Mouse (Mus musculus) retina, postnatal 1 day (tissue): ENCODE data around the gene Urm1.

ENCODE experiments used
- DNase-seq: peaks from one replicate; pipeline ENCODE4 v3.0.0-alpha.2; 2012

Gene Urm1

DNA sequence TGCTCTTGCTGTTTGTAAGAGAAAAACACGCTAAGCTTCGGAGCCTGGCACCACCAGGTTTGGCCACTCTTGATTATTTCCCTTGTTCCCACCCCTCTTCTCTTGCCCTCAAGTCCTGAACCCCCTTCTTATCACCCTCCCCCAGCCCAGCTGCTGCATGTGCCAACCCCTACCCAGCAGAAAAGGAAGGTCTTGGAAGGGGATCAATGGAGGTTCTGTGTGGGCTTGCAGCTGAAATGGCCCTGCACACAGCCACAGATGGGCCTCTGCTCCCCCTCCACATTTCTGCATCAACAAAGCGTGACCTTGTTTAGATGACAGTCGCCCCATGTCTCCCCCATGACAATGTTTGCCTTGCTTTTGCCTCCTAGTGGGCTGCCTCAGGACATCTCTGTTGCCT is 11.2 kb downstream of the Urm1 start:
- no peak for DNase-seq

DNA sequence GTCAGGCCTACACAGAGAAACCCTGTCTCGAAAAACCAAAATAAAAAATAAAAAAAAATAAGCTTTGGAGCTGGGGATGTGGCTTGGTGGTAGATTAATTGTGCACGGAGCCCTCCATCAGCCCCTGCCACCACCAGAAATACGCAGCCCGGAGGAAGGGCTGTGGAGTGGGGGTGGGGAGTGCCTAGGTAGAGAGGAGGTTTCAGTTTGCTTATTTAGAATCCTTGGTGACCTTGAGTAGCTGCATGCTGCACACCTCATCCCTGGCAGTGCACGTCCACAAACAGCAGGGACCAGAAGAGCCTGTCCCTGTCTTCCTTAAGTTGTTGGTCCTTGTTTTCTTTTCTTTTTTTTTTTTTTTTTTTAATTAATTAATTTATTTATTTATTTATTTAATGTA is 13.9 kb downstream of the Urm1 start:
- no peak for DNase-seq

DNA sequence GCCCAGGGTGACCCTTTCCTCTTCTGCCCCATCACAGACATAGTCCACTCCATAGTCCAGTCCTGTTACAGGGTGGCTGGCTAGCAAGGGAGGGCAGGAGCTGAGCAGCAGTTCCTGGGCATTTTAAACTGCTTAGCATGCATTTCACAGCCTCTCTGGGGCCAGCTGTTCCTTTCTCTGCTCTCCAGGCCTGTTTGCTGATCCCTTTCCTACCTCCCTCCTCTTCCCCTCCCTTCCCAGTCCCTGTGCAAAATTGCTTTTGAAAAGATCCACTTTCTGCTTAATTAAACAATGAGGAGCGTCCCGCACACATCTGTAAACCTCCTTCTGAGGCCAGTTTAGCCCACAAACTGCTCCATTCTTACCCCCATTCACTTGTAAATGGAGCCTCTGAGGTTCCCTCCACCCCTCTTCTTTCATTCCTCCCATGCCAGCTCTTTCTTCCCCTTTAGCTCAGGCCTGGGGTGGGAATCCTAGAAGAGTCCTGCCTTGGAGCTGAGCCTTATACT is 15.6 kb downstream of the Urm1 start:
- DNase-seq: no peak

DNA sequence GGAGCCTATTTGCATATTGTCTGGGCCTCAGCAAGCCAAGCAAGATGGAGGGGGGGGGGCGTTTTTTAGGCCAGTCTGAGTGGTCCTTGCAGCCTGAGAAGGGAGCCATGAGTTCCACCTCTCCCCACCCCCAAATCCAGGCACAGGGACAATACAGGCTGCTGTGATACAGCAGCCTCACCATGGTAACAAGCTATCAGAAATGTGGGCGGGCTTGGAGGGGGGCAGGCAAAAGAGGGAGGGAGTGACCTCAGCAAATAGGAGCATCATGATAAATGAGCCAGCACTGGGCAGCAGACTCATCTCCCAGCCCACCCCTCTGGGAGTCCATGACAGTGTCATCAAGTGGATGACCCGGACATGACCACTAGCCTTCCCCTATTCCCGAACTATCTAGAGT is 19.6 kb downstream of the Urm1 start:
- DNase-seq: peak; percentile 56

DNA sequence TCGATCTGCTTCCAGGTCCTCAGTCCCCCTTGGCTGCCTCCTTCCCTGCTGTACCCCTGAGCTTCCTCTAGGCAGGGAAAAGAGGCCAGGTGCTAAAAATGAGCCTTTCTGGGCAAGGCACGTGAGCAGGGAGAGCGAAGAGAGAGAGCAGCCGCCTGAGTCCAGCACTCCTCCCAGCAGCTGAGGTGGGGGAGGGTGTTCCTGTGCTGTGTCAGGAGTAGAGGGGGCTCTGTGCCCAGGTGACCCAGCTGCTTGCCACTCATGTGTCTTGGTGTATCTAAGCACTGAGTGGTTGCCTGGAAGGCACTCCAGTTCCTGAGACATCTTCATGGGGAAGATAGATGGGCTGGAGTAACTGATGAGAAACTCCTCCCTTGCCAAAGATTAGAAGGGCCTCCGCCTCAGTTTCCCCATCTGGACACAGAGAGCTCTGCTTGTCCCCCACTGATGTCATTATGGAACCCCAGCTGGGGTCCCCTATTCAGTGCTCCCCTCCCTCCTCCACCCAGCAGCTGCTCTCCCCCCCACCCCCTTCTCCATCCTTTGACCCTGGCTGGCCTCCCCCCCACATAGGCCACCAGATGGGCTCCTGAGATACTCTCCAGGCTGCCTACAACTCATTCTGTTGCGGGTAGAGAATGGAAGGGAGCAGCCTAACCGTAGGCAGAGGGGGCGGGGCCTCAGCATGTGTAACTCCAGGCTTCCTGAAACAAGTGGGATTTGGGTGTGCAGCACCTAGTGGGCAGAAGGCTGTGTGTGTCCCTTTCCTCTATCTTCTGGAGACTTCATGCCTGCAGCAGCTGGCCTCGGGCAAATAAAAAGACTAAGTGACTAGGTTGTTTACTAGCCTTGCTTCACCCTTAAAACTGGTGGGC is 23.6 kb downstream of the Urm1 start:
- no peak for DNase-seq

DNA sequence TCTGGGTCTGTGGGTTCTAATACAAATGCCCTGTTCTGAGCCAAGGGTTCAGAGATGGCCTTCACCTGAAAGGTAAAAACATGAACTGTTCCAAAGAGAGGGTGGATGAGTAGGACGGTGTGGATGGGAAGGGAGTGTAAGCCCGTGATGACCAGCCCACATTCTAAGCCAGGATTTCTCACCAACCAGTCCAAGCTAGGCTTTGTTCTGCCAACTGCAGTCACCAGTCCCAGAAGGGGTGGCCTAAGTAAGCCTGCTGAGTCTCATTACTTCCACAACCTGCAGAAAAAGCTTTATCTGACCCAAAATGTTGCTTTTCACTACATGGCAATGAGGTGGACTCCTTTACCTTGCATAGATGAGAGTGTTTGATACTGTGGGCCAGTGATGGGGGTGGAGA is 24.2 kb downstream of the Urm1 start:
- no peak for DNase-seq

DNA sequence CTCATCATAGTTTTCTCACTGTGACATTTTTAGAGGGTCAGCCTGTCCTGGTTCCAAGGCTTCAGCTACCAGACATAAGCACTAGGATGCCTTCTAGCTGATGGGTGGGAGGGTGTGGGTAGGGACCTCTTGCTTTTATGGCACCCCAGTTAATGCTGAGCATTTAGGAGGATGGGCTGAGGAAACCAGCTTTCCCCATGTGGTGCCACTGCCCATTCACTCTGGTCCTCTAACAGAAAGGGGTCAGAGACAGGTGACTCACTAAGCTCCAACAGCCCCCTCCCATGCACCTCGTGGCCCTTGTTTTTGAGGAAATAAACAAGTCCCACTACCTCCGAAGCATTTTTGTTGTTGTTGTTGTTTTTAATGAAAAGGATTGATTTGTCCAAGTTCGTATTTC is 24.8 kb downstream of the Urm1 start:
- DNase-seq: no peak

DNA sequence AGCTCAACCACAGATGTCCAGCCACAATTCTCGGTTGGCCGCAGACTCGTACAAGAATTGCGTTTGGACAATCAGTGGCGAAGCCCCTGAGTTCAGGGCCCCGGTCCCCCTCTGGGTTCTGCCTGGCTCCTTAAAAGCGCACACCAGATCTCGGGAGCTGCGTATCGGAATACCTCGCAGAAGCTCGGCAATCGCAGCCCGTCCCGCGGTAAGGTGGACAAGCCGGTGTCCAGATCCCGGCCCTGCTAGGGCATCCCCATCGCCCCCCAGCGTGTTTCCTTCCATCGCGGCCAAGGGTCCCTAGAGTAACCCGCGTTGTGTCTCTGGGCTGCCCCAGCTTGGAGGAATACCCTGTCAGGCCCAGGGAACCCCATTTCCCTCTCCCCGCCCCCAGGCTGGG is 25.8 kb downstream of the Urm1 start:
- peak; percentile 31 for DNase-seq

DNA sequence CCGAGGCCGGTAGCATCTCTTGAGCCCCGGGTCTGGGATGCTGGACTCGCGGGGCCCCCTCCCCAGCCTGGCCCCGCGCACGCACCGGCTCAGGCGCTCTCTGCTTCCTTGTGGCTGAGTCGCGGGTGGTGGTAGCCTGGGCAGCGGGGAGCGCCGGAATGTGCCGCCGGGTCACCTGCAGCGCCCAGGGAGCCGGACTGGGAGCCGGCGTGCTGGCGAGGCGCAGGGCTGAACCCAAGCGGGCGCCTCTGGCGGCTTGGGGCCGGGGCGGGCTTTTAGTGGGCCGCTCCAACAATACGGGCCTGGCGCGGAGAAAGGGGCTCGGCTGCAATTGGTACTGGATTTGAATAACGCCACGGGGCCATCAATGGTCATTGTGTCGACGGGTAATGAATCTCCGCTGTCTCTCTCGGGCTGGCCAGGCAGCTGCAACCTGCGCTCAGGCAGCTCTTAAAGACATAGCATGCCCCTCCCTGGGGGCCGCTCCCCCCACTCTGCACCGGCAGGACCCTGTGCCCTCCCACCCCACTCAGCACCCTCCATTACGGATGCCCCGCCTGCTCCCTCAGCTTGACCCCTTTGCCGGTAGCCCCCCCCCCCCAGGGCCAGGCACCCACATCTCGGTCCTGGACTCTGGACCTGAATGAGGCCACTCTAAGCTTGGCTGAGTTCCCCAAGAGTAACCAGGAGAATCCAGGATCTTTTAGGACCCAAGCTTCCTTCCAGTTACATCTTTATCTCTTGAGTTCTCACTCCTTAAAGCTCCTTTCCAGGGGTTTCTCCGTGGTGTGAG is 26.4 kb downstream of the Urm1 start:
- peak; percentile 69 for DNase-seq

DNA sequence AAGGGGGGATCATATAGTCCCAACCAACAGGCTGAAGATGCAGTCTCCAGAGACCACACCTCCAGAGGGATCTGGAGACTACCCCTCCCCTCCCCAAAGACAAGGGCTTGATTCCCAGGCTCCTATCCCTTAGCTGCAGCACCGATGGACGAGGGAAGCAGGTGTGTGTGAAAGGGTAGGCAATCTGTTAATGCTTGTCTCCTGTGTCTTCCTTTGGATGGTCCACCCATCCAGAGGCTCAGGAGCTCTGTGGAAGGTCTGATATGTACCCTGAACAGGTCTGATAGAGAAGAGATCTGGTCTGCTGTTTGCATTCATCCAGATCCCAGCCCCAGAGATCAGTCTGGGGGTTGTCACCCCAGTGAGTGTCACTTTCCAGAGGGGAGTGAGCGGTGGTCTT is 27.0 kb downstream of the Urm1 start:
- DNase-seq: no peak

DNA sequence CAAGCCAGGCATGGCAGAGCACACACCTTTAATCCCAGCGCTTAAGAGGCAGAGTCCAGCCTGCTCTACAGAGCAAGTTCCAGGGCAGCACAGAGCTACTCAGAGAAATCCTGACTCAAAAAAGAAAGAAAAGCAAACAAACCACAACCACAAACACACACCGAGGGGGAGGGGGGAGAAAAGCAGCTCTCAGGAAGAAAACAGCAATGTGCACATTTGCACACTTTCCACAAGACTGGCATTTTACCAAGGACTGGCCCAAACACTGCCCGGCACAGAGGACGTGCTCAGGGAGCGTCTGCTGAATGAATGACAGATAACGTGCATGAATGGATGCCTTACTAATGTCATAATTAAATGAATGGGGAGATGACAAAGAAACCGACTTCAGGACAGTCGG is 29.2 kb downstream of the Urm1 start:
- peak; percentile 19 for DNase-seq

DNA sequence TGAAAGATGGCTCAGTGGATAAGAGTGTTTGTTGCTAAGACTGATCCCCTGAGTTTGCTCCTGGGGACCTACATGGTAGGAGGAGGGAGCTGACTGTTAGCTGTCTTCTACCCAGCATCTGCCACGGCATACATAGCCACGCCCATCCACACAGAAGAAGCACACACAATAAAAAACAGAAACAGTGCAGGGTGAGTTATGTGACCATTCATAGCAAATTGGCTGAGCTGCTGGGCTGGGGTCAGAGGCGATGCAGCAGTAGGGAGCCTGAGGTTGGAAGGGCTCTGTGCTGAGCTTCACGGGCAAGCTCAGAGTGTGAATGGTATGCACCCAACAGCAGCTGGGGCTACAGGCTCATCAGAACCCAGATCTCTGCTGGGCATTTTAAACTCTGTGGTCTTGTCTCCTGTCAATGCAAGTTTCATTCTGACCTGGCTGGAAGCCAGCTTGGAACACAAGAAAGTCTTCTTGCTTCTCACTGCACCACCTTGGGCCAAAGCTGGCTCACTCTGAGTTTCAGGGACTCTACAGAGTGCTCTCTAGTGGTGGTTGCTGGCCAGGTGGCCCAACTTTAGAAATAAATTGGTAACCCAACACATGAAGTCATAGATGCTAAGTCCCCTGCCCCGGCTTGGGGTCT is 30.1 kb downstream of the Urm1 start:
- no peak for DNase-seq

DNA sequence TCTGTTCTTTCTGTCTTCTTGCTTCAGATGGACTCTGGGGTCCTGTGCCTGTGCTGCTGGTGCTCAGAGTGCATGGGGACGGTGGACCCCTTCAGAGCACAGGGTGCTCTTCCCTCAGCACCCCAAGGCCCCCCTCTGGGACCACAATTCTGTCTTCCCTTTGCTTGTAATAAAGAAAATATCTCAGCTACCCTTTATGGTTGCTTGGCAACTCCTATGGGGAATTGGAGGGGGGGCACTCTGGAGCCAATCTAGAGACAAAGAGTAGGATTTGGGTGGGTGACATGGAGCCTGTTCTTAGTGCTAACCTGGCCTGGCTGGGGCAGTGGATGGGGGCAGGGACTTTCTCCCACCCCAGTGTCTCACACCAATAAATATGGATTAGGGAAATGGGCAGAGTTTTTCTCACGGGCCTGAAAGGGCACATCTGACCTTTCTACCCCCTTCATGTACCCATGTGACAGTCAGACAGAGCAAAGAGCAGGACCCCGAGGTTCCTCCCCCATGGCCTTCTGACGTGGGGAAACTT is 33.1 kb downstream of the Urm1 start:
- DNase-seq: no peak

DNA sequence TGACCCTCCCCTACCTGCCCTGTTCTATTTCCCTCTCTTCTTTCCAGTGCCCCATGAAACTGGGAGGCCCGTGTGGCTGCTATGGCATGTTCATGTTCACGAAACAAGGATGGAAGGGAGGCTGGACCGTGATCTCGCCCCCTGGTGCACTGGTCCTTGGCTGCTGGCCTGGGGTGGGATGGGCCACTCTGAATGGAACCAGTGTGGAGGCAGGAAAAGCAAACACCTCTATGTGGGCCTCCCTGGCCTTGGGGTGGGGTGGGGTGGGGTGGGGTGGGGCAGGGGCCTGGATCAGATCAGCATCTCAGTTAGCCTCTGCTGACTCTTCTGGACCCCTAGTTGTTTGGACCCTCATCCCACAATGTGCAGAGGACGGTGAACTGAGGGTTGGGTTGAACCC is 33.9 kb downstream of the Urm1 start:
- DNase-seq: no peak

DNA sequence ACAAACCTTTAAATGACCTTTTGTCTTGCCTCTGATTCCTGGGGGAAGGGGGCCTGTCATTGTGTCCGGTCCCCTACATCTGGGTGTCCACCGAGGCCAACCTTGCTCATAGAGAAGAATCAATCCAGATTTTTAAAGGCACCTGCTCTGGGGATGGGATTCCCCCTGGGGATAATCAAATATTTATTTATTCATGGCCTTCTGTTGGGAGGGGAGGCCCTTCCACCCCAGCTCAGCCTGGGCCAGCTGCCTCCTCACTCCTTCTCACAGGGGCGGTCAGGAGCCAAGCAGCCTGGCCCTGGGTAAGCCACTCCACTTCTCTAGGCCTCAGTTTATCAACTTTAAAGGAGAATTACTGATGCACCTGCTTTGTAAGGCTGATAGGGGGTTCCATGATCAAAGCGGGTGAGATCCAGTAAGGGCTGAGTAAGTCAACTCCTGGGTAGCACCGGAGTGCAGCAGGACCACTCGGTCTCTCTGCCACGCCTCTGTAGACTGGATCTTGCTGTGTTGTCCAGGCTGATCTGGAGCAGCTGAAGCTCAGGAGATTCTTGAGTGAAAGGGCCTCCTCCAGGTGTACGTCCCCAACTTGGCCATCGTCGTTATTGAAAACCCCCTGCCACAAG is 35.8 kb downstream of the Urm1 start:
- DNase-seq: no peak

DNA sequence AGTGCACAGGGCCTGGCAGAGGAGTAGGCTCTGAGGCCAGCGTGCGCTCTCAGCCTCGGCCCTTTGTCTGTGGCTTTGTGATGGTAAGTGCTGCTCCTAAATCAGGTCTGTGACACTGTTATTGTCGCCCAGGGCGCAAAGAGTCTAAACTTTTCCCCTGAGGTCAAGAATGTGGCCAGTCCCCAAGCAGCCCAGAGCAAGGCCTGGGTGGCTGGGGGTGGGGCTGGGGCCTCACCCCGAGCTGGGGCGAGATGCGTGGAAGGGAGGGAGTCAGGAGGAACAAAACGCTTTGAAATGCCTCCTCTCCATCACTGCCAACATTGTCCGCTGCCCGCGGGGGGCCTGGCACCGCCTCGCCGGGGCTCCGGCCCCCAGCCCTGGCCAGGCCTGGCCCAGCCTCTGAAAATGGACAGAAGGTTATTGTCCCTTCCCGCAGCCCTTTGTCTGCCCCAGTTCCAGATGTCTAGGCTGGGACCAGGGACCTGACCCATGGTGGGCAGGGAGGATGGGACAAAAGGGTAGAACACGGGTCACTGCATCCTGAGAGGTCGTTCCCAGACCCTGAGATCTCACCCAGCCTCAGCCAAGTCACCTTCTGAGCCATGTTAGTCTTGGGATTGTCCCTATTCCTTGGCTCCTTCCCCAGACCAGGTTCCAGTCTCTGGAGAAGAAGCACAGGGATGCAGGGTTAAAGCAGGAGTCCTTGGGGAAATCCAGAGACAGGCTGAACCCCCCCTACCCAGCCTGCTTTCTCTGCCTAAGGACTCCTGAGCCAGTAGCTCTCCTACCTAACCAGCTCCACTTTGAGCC is 36.8 kb downstream of the Urm1 start:
- DNase-seq: peak; percentile 87

DNA sequence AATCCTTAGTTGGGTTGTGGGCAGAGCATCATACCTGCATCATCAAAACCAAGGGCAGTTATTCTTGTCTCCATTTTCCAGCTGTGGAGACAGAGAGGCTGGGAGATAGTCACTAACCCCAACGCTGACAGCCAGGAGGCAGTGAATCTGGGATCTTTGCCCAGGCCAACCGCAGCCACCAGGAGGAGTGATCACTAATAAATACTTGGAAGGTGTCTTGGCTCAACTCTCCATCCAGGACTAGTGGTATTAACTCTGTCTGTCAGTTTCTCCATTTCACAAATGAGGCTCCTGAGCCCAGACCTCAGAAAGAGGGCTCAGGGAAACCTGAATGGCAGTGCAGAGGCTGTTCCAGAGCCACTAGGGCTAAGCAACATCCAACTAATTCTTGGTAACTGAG is 37.5 kb downstream of the Urm1 start:
- DNase-seq: no peak

DNA sequence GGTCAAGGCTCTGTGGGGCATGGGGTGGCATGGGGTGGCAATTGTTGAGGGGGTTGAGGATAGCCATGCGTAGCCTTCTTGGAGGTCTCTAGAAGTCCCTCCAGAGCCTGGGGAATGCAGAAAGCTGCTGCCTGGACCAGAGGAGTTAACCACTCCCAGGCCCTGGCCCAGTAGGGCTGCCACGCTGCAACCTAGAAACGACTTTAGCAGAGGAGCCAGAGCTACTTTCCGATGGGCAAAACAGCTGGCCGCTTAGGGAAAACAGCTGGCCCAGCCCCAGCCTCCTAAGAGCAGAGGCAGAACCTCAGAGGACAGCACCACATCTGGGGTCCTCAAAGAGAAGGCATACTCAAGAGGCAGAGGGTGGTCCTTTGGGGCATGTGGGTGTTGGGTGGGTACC is 38.1 kb downstream of the Urm1 start:
- no peak for DNase-seq

DNA sequence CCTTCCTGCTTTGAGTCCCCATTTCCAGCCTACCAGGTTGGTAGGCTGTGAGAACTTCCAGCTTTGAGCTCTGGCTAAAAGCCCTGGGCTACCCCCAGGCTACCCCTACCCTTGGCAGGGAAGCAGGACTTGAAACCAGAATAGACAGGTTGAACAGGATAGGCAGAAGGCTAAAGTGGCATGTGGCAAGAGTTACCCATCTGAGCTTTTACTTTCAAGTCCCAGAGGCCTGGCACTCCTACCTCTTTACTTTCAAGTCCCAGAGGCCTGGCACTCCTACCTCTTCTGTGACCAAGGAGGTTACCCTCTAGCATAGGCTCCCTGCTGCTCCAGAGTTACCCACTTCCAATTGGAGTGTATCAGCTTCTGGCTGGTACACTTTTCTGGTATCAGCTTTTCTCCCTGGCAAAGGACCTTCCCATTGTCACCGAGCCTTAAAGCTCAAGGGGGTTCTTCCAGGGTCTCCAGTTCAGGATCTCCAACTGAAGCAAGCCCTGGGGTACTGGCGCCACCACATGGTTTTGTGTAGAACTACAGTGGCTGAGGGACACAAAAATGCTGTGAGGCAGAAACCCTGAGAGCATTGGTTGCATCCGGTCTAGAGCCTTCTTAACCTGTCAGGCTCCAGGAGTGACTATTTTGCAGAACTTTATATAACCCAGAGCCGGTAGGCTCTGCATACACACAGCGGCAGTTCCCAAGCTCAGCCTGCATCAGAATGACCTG is 39.0 kb downstream of the Urm1 start:
- peak; percentile 82 for DNase-seq

DNA sequence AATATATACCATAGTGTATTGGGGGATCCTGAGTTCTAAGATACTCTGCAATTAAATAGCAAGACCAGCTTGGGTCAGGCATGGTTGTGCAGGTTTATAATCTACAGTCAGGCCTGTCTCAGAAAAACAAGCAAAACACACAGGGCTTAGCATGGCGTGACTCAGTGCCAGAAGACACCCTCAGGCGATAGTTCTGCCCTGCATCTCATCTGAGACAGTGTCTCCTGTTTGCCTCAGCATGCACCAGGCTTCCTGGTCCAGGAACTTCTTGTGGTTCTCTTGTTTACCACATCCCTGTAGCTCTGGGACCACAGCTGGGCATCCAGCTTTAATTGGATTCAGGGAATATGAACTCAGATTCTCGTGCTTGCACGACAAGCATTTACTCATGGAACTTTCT is 45.2 kb downstream of the Urm1 start:
- DNase-seq: no peak

DNA sequence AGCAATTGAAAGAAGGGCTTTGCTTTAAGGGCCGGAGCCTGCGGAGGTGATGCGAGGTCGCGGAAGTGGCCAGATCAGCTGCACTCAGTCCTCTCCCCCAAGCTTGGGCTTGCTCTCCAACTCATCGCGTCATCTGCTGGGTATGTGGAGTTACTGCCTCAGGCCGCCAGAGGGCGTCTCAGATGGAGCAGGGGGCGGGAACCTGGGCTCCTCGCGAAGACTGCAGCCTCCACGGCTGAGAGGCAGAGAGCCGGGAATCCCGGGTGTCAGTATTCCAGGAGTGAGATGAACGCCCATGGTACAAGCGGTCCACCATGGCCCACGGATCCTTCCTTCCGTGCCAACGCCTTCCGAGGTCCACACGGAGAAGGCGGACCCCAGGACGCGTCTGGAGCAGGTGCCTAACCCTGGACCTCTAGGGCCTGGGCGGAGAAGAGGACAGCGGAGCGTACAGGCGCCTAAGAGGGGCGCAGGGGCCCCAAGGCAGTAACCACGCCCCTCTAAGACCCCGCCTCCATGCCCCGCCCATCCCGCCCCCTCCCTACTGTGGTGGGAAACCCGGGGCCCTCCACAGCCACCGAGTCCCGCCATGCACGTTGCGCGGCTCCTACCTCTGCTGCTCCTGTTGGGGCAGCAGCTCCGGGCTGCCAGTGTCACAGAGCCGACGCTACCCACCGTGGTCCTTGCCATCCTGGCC is 49.2 kb downstream of the Urm1 start, which contains the start of gene Cercam:
TSS of gene Cercam (plus strand) at position 216 of the 697 bp plus-strand sequence.
- peak; percentile 95 for DNase-seq
